25 mouse cellular contexts compared by ENCODE assay signal in the genomic region with DNA sequence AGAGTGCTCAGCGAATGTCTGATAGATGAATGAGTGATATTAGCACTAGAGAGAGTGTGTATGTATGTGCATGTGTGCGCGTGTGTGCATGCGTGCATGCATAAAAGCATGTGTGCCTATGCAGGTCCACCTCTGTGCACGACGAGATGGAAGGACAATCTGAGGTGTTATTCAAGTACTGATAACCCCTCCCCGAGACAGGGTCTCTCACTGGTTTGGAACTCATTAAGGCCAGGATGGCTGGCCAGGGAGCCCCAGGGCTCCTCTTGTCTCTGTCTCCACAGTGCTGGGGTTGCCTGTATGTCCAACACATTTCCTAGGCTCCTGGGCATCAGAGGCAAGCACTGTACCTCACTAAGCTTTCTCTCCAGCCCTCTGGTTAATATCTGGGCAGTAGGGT.
"Had no signal": no experiment of that assay in that cellular context is flagged by ENCODE, and none has a peak within 500 bp of the region (broad histone marks: within the 10 kb centered on the region; RNA-seq: fewer than 3 reads in every experiment).

No protein-coding gene starts in this region.

- H3K27ac ChIP-seq: gastrocnemius, adult 2 months; hindbrain, embryonic 12.5 days; hindbrain, embryonic 14.5 days; intestine, embryonic 15.5 days; layer of hippocampus, adult 2 months; left cerebral cortex, adult 2 months; limb, embryonic 12.5 days; liver, embryonic 13.5 days; liver, embryonic 15.5 days had no signal

- H3K4me1 ChIP-seq: intestine, embryonic 15.5 days; liver, embryonic 13.5 days; liver, embryonic 15.5 days had no signal

- H3K4me3 ChIP-seq: gastrocnemius, adult 2 months; hindbrain, embryonic 10.5 days; hindbrain, embryonic 12.5 days; intestine, embryonic 15.5 days; layer of hippocampus, adult 2 months; left cerebral cortex, adult 2 months; limb, embryonic 10.5 days; limb, embryonic 12.5 days; liver, embryonic 13.5 days; liver, embryonic 15.5 days had no signal

- H3K4me2 ChIP-seq: hindbrain, embryonic 12.5 days; hindbrain, embryonic 14.5 days; intestine, embryonic 15.5 days; limb, embryonic 12.5 days; liver, embryonic 11.5 days; liver, embryonic 13.5 days; liver, embryonic 15.5 days had no signal

- DNase-seq: gastrocnemius, adult 2 months; gastrocnemius, postnatal 10 days; gastrocnemius, postnatal 25 days; heart, postnatal 14 days; heart, postnatal 4 days; kidney, adult 18-20 months; kidney, adult 8-10 months; kidney, postnatal 10 days; kidney, postnatal 25 days; liver; liver, embryonic 13.5 days had no signal

- H3K27me3 ChIP-seq: hindbrain, embryonic 12.5 days; intestine, embryonic 15.5 days; limb, embryonic 12.5 days; liver, embryonic 13.5 days; liver, embryonic 15.5 days had no signal

- ATAC-seq: forebrain, embryonic 16.5 days; hindbrain, embryonic 16.5 days; inflammation-experienced regulatory T-cells, adult 6 months; intestine, embryonic 15.5 days; intestine, postnatal 0 days had no signal

- H3K36me3 ChIP-seq: hindbrain, embryonic 10.5 days; hindbrain, embryonic 12.5 days; intestine, embryonic 15.5 days; limb, embryonic 10.5 days; limb, embryonic 12.5 days; liver, embryonic 13.5 days; liver, embryonic 15.5 days had no signal

- H3K9ac ChIP-seq: hindbrain, embryonic 12.5 days; hindbrain, embryonic 14.5 days; intestine, embryonic 15.5 days; limb, embryonic 12.5 days; liver, embryonic 13.5 days; liver, embryonic 15.5 days had no signal

- H3K9me3 ChIP-seq: hindbrain, embryonic 10.5 days; hindbrain, embryonic 12.5 days; intestine, embryonic 15.5 days; limb, embryonic 10.5 days; limb, embryonic 12.5 days; liver, embryonic 13.5 days; liver, embryonic 15.5 days had no signal
